Mouse (Mus musculus): ENCODE data around the gene AI837181.

Gene AI837181

GRCm38 (mm10) chr19:5473720-5474119 is 48.8 kb downstream of the AI837181 start, which contains the start of gene Efemp2:
Efemp2 (plus strand) TSS chr19:5473954.
- DNase-seq = peak; percentile 77

GRCm38 (mm10) chr19:5474281-5475068 is 49.5 kb downstream of the AI837181 start:
- peak; percentile 58 for DNase-seq

- DNase-seq = peak; percentile 7
These were observed 50.2 kb downstream of the AI837181 start for GRCm38 (mm10) chr19:5475069-5475714.
